Mouse (Mus musculus): ENCODE results near the gene Ccdc158. TPM values are rescaled to one million over a fixed set of nuclear protein-coding genes. Genes with fewer than 3 reads are reported as not detected.

Ccdc158 gene
- total RNA-seq (2021), result under 1 TPM; 0.23 to 0.24 TPM
- long read RNA-seq, experiment 1, result 0 reads
- long read RNA-seq, experiment 2, result 0 reads

DNA sequence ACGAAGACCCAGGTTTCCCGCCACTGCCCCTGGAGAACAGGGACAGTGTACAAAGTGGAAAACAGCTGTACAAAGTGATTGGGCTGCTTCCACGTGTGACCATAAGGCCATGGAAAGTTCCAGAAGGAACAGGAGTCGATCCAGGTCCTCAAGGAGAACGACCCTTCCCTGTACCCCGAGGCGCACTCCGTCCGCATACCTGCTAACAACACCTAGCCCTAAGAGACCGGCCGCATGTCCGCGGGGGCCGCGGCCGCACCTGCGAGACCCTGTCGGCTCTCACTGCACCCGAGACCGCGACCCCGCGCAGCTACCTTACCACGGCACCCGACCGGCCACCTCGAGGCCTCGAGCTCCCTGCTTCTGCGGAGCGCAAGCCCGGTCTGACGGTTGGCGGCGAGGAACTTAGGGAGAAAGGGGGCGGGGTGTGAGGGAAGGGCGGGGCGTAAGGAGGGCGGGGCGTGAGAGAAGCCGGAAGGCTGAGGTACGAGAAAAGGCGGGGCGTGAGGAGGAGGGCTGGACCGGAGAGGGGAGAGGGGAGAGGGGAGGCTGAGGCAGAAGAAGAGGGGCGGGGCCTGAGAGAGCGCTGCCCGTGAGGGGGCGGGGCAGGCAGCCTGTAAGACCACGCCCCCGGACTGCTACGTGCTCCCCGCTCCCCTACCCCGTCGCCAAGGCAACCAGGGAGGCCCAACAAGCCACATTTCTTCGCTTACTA lies at the start of gene Ccdc158:
TSS of gene Ccdc158 (minus strand) at position 413 of the 715 bp plus-strand sequence.
- peak; percentile 20 for DNase-seq

DNA sequence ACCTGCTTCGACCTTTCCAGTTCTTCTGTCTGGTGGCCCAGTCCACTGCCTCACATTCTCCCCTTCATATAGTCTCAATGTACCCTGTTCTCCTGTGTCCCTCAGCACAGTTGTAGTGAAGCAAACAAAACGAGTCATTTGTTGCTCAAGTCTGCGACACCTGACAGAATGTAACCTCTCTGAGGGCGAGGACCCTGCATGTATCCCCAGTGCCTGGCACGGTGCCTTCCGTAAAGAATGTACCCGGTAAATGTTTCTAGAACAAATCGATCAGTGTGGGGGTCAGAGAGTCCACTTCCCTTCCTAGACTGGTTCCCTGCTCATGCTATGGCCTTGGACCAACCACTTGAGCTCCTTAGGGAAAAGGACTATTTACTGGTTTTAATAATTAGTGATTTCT lies 46.5 kb upstream of the Ccdc158 start:
- no peak for DNase-seq

DNA sequence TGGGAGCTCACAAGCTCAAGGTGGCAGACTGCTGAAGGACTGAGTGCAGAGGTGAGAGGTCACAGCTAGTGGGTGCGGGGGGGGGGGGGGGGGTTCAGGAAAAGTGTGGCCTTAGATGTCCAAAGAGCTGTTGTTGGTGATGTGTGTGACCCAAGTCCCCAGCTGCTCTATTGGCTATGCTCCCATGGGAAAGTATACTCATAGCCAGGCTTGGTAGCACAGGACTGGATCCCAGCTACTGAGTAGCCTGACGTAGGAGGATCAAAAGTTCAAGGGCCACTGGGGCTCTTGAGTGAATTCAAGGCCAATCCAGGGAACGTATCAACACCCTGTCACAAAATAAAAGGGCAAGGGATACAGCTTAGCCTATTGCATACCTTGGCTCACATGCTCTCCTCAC lies 43.8 kb upstream of the Ccdc158 start:
- DNase-seq, result no peak

DNA sequence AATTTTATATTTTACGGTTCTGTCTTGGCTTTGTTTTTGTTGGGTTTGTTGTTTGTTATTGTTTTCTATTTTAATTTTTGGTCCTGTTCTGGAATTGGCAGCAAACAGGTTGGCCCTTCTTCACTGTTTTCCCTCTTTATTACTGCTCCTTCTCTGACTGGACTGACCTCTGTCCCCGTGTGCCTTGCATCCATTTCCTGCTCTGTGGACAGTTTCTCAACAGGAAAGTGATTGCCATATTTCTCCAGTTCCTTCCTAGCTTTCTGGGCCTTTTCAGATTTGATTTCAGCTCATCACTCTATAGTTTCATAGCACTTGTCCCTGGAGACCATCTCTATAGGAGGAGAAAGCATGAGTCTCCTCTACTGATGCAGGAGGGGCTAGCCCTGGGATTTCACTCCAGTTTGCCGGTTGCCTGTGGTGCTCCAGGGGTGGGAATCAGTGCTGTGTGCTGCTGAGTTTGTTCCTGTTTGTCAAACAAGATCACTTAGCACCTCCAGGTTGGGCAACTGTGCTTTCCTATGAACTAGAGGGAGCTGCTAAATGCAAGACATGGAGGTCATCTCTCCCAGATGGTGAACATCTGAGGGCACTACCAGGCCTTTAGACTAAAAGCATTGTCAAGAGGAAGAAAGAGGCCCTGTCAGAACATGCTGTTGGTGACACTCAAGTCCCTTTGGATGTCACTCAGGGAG lies 42.7 kb upstream of the Ccdc158 start:
- no peak for DNase-seq

DNA sequence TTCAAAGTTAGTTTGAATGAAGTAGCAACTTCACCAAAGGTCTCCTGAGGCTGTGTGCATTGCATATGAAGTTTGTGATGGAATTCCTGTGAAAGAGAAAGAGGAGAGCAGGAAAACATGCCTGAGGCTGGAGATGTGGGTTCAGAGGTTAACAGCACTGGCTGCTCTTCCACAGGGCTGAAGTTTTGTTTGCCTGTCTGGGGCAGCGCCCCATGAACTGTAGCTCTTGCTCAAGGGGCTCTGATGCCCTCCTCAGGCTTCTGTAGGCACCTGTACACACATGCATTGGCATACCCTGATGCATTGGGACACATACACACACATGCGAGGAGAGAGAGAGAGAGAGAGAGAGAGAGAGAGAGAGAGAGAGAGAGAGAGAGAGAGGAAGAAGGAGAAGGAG lies 40.8 kb upstream of the Ccdc158 start:
- DNase-seq, result no peak

DNA sequence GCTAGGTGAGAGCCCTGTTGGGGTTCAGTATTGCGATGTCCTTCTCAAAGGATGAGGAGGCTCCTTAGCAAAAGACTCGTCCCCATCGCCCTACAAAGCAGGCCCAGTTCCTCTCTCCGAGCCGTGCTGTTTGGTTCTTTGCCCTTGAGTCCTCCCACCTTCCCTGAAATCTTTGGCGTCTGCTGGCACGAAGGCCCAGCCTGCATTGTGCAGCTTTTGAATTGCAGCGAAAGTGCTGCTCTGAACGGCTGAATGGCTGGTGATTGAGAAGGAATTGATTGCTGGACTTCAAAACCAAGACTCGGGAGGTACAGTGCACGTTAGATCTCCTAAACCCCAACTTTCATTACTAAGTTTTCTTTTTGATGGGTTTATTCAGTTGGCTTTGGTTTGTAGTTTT lies 40.2 kb upstream of the Ccdc158 start:
- DNase-seq, result no peak

DNA sequence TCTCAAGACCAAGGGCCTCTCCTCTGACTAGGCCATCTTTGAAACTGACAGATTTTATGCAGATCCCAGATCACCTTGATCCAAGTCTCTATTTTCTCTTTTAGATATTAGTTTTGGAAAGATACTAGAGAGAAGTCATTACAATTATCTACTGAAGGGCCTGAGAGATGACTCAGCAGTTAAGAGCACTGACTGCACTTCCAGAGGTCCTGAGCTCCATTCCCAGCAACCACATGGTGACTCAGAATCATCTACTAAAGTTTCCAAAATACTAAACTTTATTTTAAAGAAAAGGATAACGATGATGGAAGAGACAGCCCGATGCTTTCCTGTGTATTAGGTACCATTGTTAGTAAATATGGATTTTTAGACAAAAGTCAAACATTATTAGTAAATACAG lies 39.8 kb upstream of the Ccdc158 start:
- DNase-seq, result no peak

DNA sequence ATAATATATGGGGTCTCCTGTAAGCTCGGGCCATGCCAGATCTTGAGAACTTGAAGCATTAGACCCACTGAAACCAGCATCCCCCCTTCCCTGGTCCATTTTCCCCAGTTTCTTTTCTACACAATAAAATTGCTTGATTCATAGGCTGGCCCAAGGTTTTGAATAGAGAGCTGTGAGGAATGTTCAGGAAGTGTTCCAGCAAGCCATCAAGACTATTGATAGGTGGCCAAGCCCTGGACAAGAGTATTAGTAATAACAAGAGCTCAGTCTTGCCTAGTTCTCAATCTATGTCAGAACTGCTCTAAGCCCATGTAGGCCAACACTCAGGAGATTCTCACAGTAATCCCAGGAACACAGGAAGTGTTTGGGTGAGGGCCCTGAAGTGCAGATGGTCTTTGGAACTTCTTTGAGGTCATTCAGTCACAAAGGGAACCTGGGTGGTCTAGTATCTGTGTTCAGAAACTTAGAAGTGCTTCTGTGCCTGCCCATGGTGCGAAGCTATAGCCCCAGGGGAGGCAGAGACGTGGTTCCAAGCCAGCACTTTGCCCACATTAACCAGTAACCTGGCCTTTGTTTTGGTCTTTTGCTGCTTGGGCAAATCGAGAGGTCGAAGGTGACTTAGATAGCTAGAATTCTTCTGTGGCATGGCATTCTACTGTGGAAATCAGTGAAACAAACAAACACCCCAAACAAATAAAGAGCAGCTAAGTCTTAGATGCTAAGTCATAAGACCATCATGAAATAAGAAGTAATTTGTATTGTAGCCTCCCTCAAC lies 37.7 kb upstream of the Ccdc158 start:
- DNase-seq, result no peak

DNA sequence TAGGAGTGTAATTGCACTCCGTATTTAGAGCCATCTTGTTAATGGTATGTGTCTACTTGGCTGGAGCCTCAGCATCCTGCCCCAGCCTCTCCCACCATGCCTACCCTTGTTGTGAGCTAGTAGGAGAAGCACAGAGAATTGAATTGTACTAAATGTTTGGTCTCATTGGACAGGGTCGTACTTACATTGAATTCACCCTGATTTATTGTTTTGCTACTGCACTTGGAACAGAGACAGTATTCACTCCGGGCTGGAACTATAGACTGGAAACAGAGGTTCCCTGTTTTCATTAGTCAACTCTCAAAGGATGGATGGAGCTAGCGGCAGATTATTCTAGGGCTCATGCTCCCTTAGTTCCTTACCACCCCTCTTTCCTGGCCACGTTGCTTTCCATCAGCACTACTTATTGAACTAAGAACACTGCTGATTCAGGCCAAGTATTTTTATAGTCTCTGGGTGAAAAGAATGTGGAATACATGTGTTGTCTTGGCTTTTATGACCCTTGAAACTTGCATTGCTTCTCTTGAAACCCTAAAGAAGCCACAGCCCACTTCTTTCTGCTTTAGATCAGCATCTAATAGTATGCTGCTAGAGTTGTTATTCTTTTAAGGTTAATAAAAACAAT lies 36.7 kb upstream of the Ccdc158 start:
- no peak for DNase-seq

DNA sequence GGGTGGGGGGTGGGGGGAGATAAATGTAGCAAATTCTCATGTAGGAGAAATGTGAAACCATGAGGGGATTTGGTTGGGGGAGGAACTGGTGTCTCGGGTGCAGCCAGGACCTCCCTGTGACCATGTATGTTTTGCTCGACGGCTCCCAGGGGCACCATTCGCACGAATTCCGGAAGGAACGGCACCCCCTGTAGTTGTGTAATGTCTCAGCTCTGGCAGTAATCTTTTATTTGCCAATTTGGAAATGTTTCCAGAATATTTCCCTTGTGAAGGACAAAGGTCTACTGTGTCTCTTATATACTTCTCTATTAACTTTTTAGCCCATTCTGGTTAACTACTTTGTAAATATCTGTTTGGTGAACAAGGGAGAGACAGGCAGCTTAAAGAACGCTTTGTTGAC lies 35.7 kb upstream of the Ccdc158 start:
- DNase-seq, result no peak

DNA sequence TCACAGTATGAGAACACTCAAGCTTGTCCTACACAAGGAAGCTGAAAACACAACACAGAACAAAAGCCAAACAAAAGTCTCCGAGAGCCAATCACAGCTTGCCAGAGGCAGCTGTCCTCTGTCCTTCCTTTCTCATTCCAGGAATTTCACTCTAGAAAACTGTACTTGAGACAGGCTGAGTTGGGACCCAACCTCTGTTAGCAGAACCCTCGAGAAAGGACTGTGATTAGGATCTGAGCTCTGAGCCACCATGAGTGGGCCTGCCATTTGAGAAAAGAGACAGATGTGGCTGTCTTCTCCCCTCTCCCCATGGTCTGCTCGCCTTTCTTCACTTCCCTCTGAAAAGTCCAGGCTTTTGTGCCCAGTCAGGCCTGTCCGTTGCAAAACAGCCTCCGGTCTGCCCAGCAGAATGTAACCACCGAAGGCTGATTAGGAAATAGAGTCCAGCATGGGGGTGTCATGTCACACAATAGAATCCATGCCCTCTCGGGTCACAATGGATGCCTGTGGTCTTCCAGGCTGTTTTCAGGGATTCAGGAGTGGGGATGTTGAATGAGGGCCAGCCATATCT lies 32.9 kb upstream of the Ccdc158 start:
- no peak for DNase-seq

DNA sequence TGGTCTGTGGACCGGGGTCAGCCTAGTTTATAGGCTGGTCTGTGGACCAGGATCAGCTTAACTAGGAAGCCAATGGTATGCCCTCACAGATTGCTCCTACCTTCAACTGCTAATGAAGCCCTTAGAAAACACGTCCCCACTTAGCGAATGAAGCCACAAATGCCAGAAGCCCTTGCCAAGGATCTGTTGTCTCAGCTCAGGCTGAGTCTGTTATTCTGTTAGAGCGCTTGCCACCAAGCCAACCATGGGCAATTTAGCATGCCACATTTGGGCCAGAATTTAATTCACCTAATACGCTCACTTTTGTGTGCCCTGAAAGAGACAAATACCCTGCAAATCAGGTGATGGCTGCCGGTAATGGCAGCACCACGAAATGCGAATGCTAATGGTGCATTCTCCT lies 28.6 kb upstream of the Ccdc158 start:
- no peak for DNase-seq

DNA sequence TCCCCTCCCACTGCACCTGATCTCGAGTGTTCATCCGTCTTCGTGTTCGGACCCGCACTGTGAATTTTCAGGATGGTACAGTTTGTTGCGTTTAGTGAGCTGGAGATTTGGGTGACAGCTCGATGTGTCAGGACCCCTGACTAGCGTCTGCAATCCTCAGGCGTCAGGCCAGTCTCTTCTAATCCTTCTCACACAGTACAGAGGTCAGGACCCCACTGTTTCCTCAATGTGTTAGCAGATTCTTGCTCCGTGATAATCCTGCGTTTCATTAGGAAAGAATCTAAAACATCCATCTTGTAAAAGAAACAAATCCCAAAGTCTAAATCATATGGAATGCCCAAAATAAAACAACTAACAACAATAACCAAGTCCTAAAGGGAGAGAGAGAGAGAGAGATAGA lies 26.7 kb upstream of the Ccdc158 start:
- no peak for DNase-seq

DNA sequence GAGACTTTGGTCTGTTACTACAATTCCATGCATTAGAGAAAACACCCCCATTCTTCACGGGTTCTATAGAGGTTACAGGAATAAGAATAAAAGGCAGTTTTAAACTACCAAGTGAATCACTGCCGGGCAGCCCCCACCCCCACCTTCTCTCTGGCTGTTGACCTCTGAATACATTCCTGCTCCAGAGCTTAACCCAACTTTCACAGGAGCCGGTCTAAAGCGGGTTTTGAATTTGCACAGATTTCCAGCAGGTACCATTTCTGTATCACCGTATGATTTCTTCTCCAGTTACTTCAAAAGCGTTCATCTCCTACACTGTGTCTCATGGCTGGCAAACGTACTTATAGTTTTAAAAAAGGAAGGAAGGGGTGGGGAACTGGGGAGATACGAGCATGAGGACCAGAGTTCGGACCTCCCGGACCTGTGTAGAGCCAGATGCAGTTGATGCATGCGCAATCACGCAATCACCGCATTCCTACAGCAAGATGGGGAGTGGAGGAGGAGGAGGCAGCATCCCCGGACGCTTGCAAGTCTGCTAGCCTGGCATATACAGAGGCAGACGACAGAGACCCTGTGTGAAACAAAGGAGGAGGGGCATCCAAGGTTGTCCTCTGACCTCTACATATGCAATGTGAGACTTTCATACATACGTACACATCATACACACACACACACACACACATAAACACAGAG lies 23.9 kb upstream of the Ccdc158 start:
- no peak for DNase-seq

DNA sequence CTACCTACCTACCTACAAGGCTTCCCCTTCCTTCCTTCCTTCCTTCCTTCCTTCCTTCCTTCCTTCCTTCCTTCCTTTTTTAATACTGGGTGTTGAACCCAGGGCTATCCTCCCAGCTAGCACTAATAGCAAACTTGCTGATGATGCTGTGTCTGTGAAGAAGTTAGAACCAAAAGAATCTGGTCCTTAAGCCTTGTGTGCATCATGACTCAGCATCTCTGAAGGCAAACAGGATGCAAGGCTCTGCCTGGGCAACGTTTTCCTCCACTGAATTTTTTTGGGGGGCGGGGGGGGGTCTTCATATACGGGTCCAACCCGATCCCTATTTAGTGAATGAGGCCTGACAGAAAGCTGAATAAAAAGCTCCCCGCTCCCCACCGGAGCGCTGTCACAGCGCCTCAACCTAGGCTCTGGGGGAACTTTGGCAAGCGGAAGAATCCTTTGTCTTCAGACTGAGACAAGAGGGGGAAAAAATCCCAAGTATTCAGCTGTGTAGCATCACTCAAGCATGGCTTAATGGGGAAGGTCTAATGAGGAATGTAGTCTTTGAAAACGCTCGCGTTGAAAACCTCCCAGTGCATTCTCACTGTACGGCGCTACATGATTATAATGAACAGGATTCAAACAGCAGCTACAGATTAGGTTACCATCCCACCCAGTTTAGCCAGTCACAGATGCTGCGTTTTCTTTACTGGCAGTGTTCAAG lies 23.2 kb upstream of the Ccdc158 start:
- DNase-seq, result no peak

DNA sequence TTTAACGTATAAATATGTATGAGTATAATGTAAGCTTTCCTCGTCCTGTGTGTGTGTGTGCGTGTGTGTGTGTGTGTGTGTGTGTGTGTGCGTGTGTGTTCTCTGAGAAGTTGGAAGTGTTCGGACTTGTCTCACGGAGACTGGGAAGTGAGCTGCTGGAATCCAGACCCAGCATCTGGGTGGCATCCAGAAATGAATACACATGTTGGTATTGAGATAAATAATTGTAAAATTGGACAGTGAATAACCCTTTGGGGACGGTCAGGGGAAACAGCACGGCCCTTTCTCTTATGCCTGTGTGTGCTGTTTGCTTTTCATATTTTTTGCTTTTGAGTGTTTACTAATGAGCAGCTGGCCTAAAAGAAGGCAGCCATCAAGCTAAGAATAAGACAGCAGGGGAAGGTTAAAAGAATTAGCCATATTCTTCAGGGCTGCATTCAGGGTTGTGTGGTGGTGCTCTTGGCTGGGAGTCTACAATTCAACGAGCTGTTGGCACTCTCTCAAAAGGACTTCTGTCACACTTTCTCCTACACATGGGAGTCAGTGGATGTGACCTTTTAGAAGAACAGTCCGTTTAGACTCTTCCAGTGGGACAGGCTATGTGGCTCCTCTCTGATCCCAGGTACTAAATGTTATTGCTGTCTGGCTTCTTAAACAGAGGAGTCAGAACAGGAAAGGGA lies 19.4 kb upstream of the Ccdc158 start:
- no peak for DNase-seq

DNA sequence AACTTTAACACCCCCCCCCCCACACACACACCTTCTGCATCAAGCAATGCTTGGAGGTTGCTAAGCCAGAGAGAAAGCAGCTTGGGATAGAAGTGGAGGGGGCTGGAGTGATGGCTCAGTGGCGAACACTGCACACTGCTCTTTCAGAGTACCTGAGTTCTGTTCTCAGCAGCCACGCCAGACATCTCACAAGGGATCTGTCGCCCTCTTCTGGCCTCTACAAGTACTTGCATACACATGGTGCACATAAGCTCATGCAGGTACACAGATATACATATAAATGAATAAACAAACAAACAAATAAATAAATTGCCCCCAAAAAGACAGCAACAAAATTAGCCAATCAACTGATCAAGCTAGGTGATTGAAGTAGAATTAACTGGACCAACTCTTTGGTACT lies 18.7 kb upstream of the Ccdc158 start:
- DNase-seq, result no peak

DNA sequence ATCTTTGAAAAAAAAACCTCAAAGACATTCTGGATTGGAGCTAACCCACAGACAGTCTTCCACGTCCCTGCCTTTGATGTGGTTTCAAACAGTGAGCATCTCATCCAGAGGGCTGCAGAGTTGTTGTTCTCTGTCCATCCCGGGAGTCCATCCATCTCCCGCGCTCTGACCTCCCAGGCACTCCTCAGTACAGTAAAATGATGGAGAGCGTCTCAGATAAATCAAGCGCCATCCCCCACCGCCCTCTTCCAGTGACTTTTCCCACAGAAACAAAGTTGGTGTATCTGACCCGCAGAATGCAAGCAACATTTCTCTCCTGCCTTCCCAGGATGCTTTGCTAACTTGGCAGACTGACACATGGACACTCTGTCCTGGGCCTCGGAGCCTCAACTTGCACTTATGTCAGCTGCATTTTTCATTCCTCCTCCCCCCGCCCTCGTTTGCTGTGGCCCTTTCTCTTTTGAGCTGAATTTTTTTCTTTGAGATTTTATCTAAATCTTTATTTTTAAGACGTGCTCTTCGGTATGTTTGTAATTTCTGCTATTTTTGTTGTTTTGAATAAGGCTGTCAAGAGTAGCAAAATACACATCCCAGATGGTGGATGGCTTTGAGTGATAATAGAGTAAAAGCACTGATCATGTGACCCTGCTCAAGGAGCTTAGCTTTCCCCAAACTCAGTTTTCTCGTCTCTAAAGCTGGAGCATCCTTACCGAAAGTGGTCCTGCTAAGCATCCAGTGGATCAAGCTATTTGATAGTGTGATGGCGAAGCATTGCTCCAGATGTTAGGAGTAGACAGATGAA lies 17.3 kb upstream of the Ccdc158 start:
- no peak for DNase-seq

DNA sequence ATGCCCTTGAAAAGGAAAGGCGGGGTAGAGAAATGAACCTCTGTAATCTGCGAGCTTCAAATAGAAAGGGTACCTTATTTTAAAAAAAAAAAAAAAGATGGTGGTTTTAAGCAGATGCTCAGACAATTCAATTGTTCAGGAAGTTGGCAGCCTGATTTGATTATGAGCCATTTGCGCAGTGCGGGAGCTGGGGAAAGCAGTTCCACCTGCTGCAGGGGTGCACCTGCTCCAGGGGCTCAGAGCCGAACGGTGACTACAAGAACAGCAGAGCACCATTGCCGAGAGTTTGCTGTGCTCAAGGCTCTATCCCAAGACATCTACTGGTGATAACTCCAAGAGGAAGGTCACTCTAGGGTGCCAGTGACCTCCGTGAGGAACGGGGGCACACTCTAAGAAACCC lies 13.5 kb upstream of the Ccdc158 start:
- no peak for DNase-seq

DNA sequence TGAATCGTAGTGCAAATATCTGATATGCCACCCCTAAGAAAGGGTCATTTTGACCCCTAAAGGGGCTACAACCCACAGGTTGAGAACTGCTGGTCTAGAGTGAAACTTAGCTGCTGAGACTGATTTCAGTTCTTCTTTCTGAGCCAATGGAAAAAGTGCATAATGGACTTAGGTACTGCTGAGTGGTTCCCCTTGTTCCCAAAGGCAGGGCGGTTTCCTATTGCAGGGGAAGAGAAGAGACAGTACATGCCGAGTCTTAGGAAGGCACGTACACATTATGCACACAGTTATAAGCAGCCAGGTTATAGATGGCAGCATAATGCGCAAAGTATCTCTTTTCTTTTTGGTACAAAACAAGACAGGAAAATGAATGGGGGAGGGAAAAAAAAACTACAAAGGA lies 13.1 kb upstream of the Ccdc158 start:
- no peak for DNase-seq

All from gastrocnemius, postnatal 25 days (tissue).